Mouse (Mus musculus) embryonic fibroblast, embryonic 13.5 days (primary cell): ENCODE results near the gene Eps15l1. TPM values are rescaled to one million over a fixed set of nuclear protein-coding genes. Genes with fewer than 3 reads are reported as not detected.
A peak's percentile ranks its signal among the peaks of the same experiment; 100 is the strongest.

Experiments used
- H3K27ac ChIP-seq: 2 replicates; pipeline ENCODE4 v1.5.1; 2012; ENCODE audit warnings: low read length, control low read depth, inconsistent platforms; ENCODE audit not compliant: insufficient read depth
- H3K4me1 ChIP-seq: 2 replicates; pipeline ENCODE4 v1.6.1; 2011; ENCODE audit warnings: low read length; ENCODE audit not compliant: control insufficient read depth, insufficient read depth
- H3K4me3 ChIP-seq: 2 replicates; pipeline ENCODE4 v1.5.1; 2011; ENCODE audit warnings: mild to moderate bottlenecking, control low read depth, low read length; ENCODE audit not compliant: insufficient read depth
- CTCF ChIP-seq: IDR thresholded peaks from 2 replicates; pipeline ENCODE4 v1.5.1; 2011; ENCODE audit warnings: mild to moderate bottlenecking, control low read depth, low read length, moderate library complexity, borderline replicate concordance; ENCODE audit not compliant: insufficient read depth
- POLR2A ChIP-seq: IDR thresholded peaks from 2 replicates; pipeline ENCODE4 v1.6.1; 2011; ENCODE audit warnings: low read depth, mild to moderate bottlenecking, control low read depth, low read length, moderate library complexity
- polyA plus RNA-seq: library from polyadenylated mRNA; stranded (reverse); fragments of >200 nt; gene quantifications from 2 replicates; pipeline ENCODE4 v1.2.4, GENCODE M21; 2011; ENCODE audit warnings: low read depth; ENCODE audit not compliant: missing spikeins, insufficient read length

Gene Eps15l1
- polyA plus RNA-seq, 1 experiment: 65.0 TPM

DNA sequence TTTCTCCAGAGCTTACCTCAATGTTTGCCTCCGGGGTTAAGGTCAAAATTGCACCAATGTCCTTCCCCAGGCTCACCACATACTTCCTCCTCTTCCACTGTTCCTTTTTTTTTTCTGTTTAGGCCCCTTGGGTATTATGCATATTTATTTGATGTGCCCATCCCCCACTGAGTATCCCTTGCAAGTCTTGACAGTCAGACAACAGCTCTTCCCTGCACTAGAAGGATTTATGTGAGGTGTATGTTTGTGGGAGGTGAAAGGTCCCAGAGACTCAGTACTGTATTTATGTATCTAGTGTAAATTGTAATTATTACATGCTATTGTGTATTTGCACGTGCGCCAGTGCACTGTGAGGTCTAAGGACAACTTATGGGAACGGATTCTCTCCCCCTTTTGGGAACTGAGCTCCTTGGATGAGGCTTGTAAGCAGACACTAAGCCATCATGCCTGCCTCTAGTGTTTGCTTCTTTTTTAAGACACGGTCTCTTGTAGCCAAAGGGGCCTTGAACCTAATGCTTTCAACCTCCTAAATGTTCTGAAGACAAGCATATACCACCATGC is 103.4 kb downstream of the Eps15l1 start:
- TF ChIP-seq POLR2A: no peak
- TF ChIP-seq CTCF: no peak
- Histone ChIP-seq H3K27ac (no peak overlapping the region), H3K4me3 (no peak overlapping the region), H3K4me1 (peaks cover 2% of the 10 kb centered on the region; the same call in 1 of the 2 replicates)

DNA sequence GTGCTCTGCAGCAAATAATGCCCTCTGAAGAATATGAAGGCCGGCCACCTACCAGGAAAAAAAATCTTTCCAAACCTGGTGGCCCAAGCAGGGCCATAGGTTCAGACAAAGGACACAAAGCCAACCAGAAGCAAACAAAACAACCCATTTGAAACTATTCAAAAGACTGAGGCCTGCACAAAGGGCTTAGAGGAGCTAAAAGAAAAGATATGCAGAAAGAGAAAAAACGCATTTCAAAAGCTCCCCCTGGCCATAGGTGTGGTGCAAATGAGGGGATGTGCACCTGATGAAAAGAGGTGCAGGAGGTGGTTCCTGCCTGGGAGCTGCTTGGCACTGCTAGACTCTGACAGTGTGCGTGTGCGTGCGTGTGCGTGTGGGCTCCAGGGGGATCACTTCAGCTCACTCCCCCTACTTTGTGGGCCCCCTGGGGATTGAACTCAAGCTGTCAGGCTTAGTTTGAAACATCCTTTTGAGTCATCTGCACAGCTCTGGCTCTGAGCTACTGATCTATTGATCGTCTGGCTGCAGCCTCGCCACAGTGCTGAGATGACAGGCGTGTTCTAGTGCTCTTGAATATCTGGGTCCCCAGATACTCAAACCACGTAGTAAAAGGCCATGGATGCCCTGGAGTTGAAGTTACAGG is 105.1 kb downstream of the Eps15l1 start:
- Histone ChIP-seq H3K4me3 (no peak overlapping the region), H3K27ac (no peak overlapping the region), H3K4me1 (peaks cover 2% of the 10 kb centered on the region; the same call in 1 of the 2 replicates)
- TF ChIP-seq POLR2A (no peak), CTCF (no peak)

DNA sequence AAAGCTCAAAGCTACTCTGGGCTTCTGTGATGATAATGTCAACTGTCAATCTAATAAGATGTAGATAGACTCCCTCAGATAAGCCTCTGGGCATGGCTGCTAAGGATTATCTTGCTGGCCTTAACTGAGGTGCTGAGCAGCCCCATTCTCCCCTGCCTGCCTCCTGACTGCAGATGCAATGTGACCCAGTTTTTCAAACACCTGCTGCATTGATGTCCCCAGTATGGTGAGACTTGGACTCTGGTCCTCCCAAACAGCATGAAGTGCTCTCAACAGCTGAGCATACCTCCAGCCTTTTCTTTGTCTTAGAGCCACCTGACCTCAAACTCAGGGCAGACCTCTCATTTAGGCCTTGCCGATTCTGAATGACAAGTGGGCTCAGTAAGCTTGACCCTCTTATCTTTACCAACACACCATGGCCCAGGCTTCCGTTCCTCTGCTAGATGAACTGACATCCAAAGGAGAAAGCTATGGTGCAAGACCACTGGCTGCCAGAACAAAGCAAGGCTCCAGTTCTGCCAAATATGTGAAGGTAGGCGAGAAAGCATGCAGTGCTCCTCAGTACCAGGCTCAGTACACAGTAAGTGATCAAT is 108.2 kb downstream of the Eps15l1 start:
- H3K27ac ChIP-seq: no peak overlapping the region
- no peaks in the 10 kb centered on the region for H3K4me1 ChIP-seq
- TF ChIP-seq POLR2A: no peak
- no peak for TF ChIP-seq CTCF
- H3K4me3 ChIP-seq: no peak overlapping the region

- TF ChIP-seq CTCF (no peak), POLR2A (no peak)
- H3K27ac ChIP-seq: no peak overlapping the region
- H3K4me1 ChIP-seq: no peaks in the 10 kb centered on the region
- H3K4me3 ChIP-seq: no peak overlapping the region
Observed at GRCm38 (mm10) chr8:72310849-72311506, 110.3 kb downstream of the Eps15l1 start.

DNA sequence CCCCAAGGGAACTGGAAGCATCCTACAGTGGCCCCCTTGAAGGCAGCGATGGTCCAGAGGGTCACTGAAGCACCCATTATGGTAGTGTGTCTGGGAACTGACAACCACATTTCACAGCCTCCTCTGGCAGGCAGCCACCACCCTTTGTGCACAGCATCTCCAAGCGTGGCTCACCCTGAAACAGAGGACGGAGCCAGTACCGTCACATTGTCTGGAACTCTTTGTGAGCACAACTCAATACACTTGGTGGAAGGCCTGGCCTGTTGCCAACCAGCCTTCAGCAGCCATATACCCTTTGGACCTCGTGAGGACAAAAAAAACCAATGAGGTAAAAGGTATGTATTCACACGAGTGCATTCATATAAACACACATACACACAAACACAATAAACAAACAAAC is 113.0 kb downstream of the Eps15l1 start:
- no peak overlapping the region for H3K27ac ChIP-seq
- no peak for TF ChIP-seq POLR2A
- TF ChIP-seq CTCF: no peak
- H3K4me1 ChIP-seq: no peaks in the 10 kb centered on the region
- no peak overlapping the region for H3K4me3 ChIP-seq

DNA sequence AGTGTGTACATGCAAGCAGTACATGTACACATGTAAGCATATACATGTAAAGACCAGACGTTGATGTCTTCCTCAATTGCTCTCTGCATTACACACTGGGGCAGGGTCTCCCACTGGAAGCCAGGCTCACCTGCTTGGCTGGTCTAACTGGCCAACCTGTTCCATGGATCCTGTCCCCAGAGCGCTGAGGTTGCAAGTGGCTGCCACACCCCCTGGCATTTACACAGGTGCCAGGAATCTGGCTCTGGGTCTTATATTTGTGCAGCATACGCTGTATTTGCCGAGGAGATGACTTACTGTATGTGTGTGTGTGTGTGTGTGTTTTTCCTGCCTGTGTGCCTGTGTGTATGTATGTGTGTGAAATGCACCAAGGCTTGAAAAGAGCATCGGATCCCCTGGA is 114.3 kb downstream of the Eps15l1 start:
- no peak for TF ChIP-seq CTCF
- TF ChIP-seq POLR2A: no peak
- H3K4me1 ChIP-seq: no peaks in the 10 kb centered on the region
- no peak overlapping the region for H3K4me3 ChIP-seq
- H3K27ac ChIP-seq: no peak overlapping the region

- no peak for TF ChIP-seq CTCF
- no peak for TF ChIP-seq POLR2A
- H3K27ac ChIP-seq: no peak within 1 kb of the TSS
- no peak within 1 kb of the TSS for H3K4me3 ChIP-seq
- no peaks in the 10 kb centered on the region for H3K4me1 ChIP-seq
Observed at GRCm38 (mm10) chr8:72305210-72305905, 115.9 kb downstream of the Eps15l1 start, which contains the start of gene Gm10282. Gene Gm10282 (minus strand): TSS chr8:72305260.

GRCm38 (mm10) chr8:72303633-72304032 is 117.6 kb downstream of the Eps15l1 start:
- H3K27ac ChIP-seq: peak overlapping the region; percentile 59
- no peaks in the 10 kb centered on the region for H3K4me1 ChIP-seq
- H3K4me3 ChIP-seq: no peak overlapping the region
- TF ChIP-seq POLR2A: no peak
- no peak for TF ChIP-seq CTCF

DNA sequence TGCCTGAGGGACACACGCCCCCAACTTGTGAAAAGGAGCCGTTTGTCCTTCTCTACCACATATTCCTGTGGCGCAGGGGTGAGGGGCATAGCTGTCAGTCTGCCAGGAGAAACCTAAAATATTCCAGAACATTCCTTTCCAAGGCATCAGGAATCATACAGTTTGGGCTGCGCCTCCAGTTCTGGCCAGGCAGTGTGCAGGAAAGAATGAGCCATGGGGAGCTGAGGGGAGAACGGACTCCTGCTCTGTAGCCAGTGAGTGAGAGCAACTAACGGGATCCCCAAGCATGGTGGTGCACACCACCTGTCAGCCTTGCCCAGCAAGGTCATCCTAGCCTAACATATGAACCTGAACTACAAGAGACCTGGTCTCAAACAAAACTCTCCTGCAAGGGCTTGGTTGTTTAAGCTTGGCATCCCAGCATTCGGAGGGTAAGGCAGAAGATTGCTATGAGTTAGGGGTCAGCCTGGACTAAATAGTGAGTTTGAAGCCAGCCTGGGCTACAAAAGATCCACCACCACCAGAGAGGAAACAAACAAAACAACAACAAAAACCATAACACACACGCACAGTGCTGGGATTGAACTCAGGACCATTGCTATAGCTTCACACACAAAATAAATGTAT is 118.2 kb downstream of the Eps15l1 start:
- no peak for TF ChIP-seq POLR2A
- no peak for TF ChIP-seq CTCF
- Histone ChIP-seq H3K27ac (peak overlapping the region; percentile 59), H3K4me1 (no peaks in the 10 kb centered on the region), H3K4me3 (no peak overlapping the region)
